Mouse (Mus musculus) cerebellum, postnatal 10 days (tissue): ENCODE measurements around the gene Sh3rf3.
A peak's percentile ranks its signal among the peaks of the same experiment; 100 is the strongest.

Experiments
- DNase-seq, 2 experiments: peaks; one replicate each; pipeline ENCODE4 v3.0.0; 2021; ENCODE audit warnings: mixed read lengths in 2 of 2

The Sh3rf3 gene

DNA sequence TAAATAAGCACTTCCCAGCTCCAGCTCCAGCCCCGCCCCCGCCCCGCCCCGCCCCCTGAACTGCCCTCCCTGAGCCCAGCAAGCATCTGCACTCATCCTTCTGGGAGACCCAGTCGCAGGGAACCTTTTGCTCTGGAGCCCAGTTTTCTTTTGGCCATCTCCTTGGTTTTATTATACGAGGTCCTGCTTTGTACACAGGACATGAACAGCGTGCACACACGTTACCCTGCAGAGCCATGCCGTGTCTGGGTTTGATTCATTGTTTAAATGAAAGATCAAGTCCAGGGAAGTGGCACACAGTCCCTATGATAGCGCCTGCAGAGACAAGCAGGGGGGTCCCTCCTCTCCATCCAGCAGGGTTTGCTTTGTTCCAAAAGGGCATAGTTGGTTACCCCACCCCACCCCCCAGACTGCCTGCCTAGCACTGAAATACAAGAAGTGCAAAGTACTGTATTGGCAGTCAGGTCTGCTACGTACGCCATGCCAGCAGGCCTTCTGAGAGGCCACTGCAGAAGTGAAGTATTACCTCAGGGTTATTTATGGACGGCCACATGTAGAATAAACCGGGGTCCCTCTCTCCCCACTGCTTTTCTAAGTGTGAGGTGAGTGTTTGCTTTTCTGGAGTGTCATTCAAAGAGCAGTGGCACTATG, 41.5 kb downstream of the Sh3rf3 start:
- DNase-seq, result peak in 1 of 2 experiments; percentile 38

DNA sequence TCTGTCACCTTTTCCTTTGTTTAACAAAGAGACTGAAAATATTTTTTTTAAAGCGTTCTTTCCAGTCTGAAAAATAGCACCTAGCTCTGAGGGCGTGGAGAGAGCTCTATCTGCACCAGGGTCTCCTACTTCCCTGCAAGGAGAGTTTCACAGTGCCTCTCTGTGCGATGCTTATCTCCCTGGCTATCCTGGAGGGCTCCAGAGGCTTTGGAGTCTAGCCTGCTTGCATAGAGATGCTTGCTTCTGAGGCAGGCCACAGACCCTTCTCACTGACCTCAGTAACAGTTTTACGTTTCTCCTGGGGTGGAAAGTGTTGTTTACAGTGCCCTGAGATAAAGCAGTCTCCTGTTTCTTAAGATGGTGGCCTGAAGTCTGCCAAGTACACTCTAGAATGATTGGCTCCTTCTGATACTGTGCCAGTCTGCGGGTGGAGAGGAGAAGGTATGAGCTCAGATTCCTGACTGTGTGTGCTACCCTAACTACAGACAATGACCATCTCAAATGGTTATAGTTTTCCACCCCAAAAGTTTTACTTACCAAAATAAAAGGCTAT, 42.1 kb downstream of the Sh3rf3 start:
- peak in 1 of 2 experiments; percentile 23 for DNase-seq

DNA sequence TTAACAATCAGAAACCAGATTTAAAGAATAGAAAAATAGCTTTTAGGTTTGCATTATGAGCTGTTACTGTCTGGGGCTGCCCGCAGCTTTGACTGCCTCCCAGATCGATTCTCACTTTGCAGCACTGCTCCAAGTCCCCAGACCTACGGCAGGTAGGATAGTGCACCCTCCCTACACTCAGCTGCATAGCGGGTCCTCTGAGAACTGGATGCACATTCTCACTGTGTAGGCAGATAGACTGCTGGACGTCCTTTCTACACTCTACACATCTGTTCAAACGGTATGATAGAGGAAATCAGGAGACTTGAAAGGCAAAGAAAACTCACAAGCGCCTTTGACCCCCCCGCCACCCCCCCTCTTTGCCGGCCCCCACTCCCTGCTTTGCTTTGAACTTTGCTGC, 42.7 kb downstream of the Sh3rf3 start:
- DNase-seq, result no peak

GRCm38 (mm10) chr10:58856742-58857141, 43.6 kb downstream of the Sh3rf3 start:
- peak in 1 of 2 experiments; percentile 37 for DNase-seq

GRCm38 (mm10) chr10:58864735-58865134, 51.6 kb downstream of the Sh3rf3 start:
- no peak for DNase-seq

DNA sequence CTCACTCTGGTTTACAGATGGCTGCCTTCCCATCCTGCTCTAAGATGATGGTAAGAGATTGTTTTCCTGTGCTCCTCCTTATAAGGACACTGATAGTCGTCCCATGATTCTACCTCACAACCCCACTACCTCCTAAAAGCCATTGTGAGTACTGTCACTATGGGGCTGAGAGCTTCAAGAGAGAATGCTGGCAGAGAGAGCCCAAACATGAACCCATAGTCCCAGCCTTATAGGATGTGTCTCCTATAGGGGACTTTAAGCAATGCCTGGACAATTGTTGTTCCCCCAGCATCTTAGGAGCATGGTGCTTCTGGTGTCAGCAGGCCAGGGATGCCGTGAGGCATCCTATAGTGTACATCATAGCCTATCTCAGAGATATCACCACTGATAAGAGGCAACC, 54.4 kb downstream of the Sh3rf3 start:
- DNase-seq, result no peak

GRCm38 (mm10) chr10:58869836-58870235, 56.7 kb downstream of the Sh3rf3 start:
- no peak for DNase-seq

GRCm38 (mm10) chr10:58871149-58871820, 58.1 kb downstream of the Sh3rf3 start:
- no peak for DNase-seq

- no peak for DNase-seq
These were observed 58.8 kb downstream of the Sh3rf3 start for GRCm38 (mm10) chr10:58871821-58872577.

DNA sequence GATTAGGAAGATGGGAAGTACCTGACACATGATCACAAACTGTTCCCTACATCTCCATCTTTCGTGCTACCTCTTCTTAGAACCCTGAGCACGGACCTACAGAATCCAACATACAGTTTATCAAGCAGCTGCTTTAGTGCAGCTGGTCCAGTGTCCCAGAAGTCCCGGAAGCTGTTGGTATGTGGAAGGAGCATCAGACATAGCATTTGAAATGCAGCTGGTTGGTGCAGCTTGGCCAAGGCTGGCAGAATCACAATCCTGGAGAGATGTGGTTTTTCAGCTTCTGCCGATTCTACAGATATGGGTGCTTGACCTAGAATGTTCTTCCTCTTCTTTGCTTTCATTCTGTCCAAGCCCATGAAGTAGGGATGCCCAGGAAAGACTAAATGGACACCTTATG, 64.7 kb downstream of the Sh3rf3 start:
- DNase-seq, result no peak

DNA sequence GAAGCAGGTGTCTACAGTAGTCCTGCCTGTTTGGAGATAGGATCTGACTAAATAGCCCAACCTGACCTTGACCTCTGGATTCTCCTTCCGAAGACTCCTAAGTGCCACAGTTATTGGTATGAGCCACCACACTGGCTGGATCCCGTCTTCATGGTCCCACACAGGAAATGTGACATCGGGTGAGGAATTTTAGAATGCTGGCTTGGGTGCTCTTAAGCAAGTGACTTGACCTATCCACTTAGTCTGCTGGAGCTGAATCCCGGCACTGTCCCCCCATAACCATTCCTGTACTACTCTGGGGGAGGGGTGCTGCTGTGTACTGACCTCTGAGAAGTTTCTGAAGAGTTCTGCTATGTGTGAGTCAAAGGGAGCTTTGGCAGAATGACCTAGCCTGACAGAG, 65.5 kb downstream of the Sh3rf3 start:
- DNase-seq, result no peak

GRCm38 (mm10) chr10:58882741-58883140, 69.6 kb downstream of the Sh3rf3 start:
- DNase-seq, result no peak

- DNase-seq, result no peak
These were observed 72.2 kb downstream of the Sh3rf3 start for GRCm38 (mm10) chr10:58885351-58885750.

GRCm38 (mm10) chr10:58885816-58886215, 72.7 kb downstream of the Sh3rf3 start:
- no peak for DNase-seq

DNA sequence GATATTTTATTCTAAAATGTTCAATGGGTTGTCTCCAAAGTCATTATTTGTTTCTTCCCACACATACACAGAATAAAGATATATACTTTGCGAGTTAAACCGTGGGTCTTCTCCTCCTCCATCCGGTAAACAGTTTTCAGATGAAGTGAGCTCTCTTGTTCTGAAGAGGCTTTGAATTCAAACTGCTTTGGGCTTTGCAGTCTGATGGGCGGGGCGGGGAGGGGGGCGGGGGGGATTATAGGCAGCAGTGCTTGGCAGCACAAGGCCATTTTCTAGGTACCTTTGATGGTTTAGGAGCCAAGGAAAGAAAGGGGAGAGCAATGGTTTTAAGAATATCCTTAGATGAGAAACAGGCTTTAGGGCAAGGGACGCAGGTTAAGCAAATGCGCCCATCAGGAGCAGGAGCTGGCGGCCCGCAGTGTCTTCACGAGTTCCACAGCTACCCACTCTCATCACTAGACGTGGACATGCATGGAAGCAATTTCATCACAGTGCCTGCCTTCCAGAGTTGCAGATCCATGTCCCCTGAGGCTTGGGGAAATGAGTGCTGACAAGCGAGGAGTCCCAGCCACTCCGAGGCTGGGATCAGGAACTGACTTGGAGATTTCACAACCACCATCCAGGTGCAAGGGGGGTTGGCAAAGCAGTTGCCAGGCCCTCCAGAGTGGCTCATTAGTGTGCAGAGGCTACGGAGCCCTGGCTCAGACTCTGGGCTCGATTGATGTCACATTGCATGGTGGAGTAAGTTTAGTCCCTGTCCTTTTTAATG, 77.7 kb downstream of the Sh3rf3 start:
- no peak for DNase-seq

- DNase-seq, result no peak
These were observed 82.3 kb downstream of the Sh3rf3 start for GRCm38 (mm10) chr10:58895431-58895830.

GRCm38 (mm10) chr10:58897009-58897543, 83.9 kb downstream of the Sh3rf3 start:
- no peak for DNase-seq

DNA sequence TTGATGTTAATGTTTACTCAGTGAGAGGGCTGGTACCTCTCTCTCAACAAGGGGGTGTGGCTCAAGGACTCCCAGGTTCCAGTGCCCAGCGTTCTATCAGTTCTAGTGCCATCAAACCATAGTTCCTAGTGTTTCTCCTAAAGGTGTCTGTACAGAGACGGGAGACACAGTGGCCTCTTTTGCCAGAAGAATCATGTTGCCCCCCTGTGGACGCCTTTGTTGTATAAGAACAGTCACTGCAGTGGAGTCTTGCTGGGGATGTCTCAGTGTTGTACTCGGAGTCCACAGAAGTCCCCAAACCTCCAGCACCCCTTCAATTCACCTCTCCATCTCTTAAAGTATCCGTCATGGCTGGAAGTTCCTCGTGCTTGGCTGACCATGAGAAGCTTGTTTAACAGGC, 92.1 kb downstream of the Sh3rf3 start:
- DNase-seq, result peak in 1 of 2 experiments; percentile 41

GRCm38 (mm10) chr10:58907001-58907443, 93.9 kb downstream of the Sh3rf3 start:
- DNase-seq, result peak; percentile 68 to 69

- DNase-seq, result no peak
These were observed 95.3 kb downstream of the Sh3rf3 start for GRCm38 (mm10) chr10:58908451-58908850.

GRCm38 (mm10) chr10:58915301-58916245, 102.4 kb downstream of the Sh3rf3 start:
- no peak for DNase-seq
